Mouse (Mus musculus) cerebellum, postnatal 14 days (tissue): Measurements from ENCODE around the gene Cntnap2.

Experiments
- DNase-seq, 2 experiments: peaks; one replicate each; pipeline ENCODE4 v3.0.0; 2021; ENCODE audit warnings: mixed read lengths in 2 of 2

The Cntnap2 gene

DNA sequence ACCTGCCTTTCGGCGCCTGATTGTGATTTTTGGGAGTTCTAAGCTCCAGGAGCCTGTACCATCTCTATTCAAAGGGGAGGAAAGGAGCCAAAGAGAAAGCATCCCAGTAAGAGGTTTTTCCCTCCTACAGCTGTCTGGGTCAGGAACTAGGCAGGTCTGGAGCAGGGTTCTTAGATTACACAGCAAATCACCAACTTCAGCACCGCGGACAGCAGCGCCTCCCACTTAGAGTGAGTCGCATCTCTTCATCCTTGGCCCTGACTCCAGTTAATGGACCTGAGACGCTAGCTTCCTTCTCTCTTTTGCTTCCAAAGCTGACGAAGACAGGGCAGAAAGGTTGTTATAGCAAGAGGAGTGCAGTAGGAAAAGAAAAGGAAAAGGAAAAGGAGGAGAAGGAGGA is at the start of gene Cntnap2:
Cntnap2 (plus strand) TSS at position 267 of the 400 bp plus-strand sequence.
- DNase-seq = peak; percentile 57 to 66

- DNase-seq = peak; percentile 73 to 75
Measured at GRCm38 (mm10) chr6:45026011-45026682, 33.0 kb upstream of the Cntnap2 start.

DNA sequence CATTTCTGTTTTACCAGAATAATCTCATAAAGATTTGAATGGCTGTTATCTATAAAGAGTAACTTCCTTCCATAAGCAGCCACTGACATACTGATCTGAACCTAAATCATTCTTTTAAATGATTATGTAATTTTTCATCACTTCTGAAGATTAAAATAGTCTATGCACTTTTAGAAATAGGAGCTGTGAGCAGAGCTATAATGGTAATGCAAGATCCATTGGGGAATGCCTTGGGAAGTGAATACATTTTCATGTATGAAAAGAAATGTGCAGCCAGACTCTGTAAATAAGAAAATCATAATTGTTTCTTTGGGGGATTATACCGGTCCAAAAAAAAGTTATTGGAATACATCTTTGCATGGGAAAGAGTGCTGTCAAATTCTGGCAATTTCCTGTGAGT is 19.7 kb upstream of the Cntnap2 start:
- no peak for DNase-seq

DNA sequence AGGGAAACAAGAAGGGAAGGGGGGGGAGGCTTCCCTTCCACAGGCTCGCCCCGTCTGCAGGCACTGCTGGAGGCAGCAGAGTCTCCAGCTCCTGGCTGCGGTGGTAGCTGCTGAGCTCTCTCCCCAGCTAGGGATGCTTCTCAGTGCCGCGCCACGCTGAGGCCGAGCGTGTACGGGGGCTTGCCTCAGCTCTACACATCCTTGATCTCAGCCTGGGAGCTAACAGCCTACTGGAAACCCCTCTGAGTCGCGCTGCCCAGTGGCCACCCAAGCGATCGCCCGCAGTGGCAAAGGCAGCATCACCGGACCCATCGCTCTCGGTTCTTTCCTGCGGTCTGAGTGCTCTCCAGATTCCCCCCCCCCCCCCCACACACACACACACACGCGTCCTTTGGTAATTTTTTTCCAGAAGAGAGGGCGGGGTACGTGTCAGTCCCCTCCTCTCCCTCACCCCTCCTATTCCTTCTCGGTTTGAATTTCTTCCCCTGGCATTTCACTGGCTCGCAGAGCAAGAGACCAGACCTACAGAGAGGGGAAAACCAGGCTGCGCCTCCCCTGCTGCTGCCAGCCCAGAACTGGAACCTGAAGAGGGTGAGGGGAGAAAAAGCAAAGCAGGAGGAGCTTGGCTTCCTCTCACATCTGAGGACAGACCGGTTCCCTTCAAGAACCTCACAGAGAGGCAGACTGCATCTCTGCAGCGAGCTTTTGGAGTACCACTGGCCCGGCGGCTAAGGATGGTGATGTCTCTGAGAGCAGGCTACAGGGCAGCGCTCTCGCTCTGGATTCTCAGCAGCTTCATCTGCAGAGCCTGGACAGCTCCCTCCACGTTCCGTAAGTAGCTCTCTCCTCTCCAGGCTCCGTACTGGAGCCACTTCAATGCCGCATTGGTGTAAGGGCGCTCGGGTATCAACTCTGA is 657 bp downstream of the Cntnap2 start:
- DNase-seq = peak; percentile 71 to 83

- peak; percentile 17 to 39 for DNase-seq
Measured at GRCm38 (mm10) chr6:45062214-45062997, 3.2 kb downstream of the Cntnap2 start.

DNA sequence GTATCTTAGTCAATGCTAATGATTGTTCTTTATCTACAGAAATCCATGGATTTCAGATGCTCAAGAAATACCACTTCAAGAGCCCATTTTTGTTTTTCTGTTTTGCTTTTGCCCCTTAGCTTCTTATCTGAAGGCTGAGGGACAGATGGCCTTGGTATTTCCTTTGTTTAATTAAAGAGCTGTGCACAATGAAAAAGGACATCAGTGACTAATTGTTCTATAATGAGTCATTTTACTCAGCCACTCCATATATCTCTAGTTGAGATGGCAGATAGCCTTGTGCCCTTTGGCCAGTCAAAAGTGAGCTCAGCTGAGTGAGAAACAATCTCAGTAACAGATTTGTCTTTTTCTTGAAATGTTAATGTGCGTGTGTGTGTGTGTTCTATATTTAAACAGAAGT is 29.1 kb downstream of the Cntnap2 start:
- no peak for DNase-seq

GRCm38 (mm10) chr6:45113613-45114012 is 54.5 kb downstream of the Cntnap2 start:
- DNase-seq = no peak

- no peak for DNase-seq
Measured at GRCm38 (mm10) chr6:45144882-45145281, 85.7 kb downstream of the Cntnap2 start.

DNA sequence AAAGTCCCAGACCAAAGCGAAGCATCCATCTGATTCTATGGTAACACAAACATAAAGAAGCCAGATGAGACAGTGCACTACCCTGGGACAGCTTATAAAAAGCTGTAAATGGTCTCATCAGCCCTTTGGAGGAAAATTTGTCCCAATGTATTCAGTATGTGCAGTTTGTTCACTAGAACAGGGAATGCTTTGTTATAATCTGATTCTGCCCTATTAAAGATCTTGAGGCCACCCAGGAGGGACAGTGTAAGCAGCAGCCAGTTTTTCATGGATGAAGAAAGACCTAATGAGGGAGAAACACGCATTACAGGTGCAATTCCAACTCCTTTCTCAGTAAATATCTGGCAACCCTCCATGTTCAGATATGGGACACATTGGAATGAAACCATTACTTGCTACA is 145.9 kb downstream of the Cntnap2 start:
- DNase-seq = peak in 1 of 2 experiments; percentile 31

GRCm38 (mm10) chr6:45214330-45214729 is 155.2 kb downstream of the Cntnap2 start:
- no peak for DNase-seq

GRCm38 (mm10) chr6:45229002-45229401 is 169.8 kb downstream of the Cntnap2 start:
- no peak for DNase-seq

- no peak for DNase-seq
Measured at GRCm38 (mm10) chr6:45232571-45232970, 173.4 kb downstream of the Cntnap2 start.

GRCm38 (mm10) chr6:45236531-45236930 is 177.4 kb downstream of the Cntnap2 start:
- DNase-seq = no peak

DNA sequence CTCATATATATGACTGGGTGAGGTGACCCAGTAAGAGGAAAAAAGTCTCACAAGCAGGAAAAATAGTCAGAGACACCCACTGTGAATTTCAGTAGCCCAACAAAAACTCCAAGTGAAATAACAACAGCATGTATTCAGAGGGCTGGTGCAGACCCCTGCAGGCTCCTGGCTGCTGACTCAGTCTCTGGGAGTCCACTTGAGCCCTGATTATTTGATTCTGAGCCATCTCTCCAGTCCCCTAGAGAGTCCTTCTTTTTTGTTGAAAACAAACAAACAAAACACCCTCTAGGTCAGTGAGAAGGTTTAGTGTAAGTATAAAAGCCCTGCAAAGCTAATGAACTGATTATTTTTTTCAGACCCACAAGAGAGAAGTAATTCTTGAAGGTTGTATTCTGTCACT is 179.0 kb downstream of the Cntnap2 start:
- peak in 1 of 2 experiments; percentile 18 for DNase-seq

DNA sequence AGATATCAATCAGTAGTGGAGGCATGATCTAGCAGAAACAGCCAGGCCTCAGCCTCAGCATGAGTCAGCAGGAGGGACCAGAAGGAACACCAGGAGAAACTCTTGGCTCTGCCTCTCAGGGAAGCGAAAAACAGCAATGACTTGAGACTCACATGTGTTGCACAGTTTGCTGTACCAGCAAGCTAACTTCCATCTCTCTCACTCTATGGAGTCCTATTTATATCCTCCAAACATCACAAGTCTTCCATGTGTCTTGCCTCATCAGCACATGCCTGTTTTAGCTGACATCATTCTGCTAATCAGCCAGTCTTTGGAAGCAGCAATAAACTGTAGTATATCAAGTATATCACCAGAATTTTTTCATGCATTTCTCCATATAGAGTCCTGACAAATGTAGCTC is 182.1 kb downstream of the Cntnap2 start:
- no peak for DNase-seq

- DNase-seq = no peak
Measured at GRCm38 (mm10) chr6:45244680-45245079, 185.5 kb downstream of the Cntnap2 start.

DNA sequence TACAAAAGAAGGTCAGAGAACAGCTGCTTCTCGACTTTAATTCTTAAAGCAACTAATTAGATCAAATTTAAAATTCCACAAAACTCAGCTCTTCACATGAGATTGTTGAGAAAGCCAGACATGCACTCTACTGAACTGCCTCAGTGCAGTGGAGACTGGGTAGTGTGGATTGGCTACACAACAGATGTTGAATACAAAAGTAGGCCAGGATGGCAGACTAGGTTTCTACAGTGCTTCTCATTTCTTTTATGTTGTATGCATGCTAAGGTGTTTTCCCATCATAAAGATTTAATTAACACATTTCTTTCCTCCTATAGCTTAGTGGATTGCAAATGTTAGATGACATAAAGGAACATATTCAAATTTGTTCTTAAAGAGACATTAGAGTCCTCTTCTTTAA is 198.9 kb downstream of the Cntnap2 start:
- DNase-seq = no peak

GRCm38 (mm10) chr6:45271537-45271936 is 212.4 kb downstream of the Cntnap2 start:
- no peak for DNase-seq

DNA sequence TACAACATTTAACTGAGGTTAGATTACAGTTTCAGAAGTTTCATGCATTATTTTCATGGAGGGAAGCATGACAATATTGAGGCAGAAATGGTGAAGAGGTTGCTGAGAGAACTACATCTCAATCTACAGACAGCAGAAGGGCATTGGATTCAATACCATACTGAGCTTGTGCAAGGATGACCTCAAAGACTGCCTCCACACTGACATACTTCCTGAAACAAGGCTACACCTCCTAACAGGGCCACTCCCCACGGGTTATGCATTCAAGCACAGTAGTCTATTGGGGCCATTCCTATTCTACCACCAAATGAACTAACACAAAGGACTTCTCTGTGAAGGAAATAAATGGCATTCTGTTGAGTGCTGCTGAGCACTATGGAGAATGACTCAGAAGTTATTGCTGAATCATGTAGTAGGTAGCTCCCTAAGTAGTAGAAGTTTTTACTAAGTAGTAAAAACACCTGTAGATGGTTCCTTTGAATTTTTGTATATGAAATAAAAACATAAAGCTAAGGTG is 214.2 kb downstream of the Cntnap2 start:
- no peak for DNase-seq

DNA sequence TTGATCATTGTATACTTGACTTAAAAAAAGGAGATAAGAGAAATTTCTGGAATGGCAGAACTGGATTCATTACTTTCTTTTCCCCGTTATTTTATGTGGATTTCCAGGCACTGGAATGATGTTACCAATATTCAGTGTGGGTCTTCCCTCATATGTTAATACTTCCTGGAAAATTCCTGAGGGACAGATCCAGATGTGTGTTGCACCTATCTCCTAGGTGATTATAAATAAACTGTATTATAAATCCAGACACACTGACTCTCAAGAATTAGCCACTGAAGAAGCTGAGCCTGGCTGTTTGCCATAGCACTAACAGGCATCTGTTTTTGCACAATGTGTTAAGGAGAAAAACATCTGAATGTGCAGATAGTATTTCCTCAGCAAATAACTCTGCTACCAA is 231.0 kb downstream of the Cntnap2 start:
- DNase-seq = peak in 1 of 2 experiments; percentile 4

GRCm38 (mm10) chr6:45317455-45317854 is 258.3 kb downstream of the Cntnap2 start:
- no peak for DNase-seq

DNA sequence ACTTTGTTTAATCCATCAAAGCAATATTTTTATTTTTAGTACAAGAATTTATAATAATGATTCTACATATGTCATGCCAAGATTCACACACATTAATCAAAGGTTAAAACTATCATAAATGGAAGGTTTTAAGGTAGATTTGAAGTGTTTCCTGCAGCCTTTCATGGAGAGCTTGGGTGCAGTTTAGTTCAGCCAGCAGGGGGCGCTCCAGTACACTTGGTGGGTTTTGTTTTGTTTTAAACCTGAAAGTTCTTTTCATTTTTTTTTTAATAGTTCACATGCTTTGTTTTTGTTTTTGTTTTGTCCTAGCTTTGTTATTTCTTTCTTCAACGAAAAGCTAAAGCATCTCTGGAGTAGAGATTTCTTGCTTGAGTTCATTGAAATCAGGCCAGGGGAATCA is 264.3 kb downstream of the Cntnap2 start:
- peak; percentile 73 to 84 for DNase-seq

DNA sequence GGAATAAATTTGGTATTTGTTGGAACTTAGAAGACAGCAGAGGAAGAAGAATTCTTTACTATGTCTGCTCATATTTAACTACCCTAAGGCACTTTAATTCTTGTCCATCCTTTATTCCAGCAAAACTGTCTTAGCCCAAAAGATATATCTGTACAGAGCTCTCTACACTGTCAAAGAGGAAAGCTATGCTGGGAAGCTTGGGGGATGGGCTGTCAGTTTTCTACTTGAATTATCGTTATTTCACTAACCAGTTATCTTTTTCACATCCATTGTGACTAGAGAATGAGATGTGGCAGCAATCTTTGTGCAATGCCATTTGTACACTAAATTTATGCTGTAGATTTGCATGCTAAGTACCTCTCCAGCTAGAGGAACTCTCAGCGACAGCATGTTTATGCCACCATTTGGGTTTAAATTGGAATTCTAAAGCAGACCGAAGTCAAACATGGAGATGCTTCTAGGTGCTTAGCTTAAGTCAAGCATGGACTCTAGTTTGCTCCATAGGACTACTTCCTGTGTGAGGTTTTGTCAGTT is 268.9 kb downstream of the Cntnap2 start:
- DNase-seq = no peak
